Mouse (Mus musculus) heart, embryonic 16.5 days (tissue): ENCODE data around the gene Sptbn4. TPM values are rescaled to one million over a fixed set of nuclear protein-coding genes. Genes with fewer than 3 reads are reported as not detected.

Experiments
- ATAC-seq: fragments of 200-750 bp; cut with Nextera tagmentation; replicated peaks from 2 replicates; pipeline ENCODE4 v1.8.0; 2017; ENCODE audit warnings: moderate number of reproducible peaks; ENCODE audit not compliant: insufficient read depth, low FRiP score; ENCODE audit errors: extremely low read depth
- H3K27ac ChIP-seq: fragments of 300-500 bp; sonication (generic); 2 replicates; pipeline ENCODE4 v1.5.1; 2014; ENCODE audit warnings: mild to moderate bottlenecking, low read length, control low read depth, moderate library complexity
- H3K27me3 ChIP-seq: fragments of 300-500 bp; sonication (generic); 2 replicates; pipeline ENCODE4 v1.6.1; 2014; ENCODE audit warnings: low read length, mixed read lengths; ENCODE audit not compliant: control insufficient read depth, insufficient read depth
- H3K36me3 ChIP-seq: fragments of 300-500 bp; sonication (generic); 2 replicates; pipeline ENCODE4 v1.6.1; 2014; ENCODE audit not compliant: control insufficient read depth, insufficient read depth
- H3K4me1 ChIP-seq: fragments of 300-500 bp; sonication (generic); 2 replicates; pipeline ENCODE4 v1.6.1; 2014; ENCODE audit warnings: low read length, mixed read lengths; ENCODE audit not compliant: control insufficient read depth, insufficient read depth
- H3K4me2 ChIP-seq: fragments of 300-500 bp; sonication (generic); 2 replicates; pipeline ENCODE4 v1.6.1; 2014; ENCODE audit warnings: low read depth, mild to moderate bottlenecking, control low read depth, low read length
- H3K4me3 ChIP-seq: fragments of 300-500 bp; sonication (generic); 2 replicates; pipeline ENCODE4 v1.5.1; 2014; ENCODE audit warnings: mild to moderate bottlenecking, control low read depth, low read length
- H3K9ac ChIP-seq: fragments of 300-500 bp; sonication (generic); 2 replicates; pipeline ENCODE4 v1.6.1; 2014; ENCODE audit warnings: low read length, control low read depth
- H3K9me3 ChIP-seq: fragments of 300-500 bp; sonication (generic); replicated peaks from 2 replicates; pipeline ENCODE4 v1.6.1; 2016; ENCODE audit warnings: low read length; ENCODE audit not compliant: control insufficient read depth
- WGBS: fragments of 180-500 bp; shearing (Covaris S2); extraction: QIAGEN DNeasy Blood & Tissue Kit; methylation state at CpG from one replicate; pipeline ENCODE4 v1.1.7; 2014; 5-methylcytosine and 5-hydroxymethylcytosine counted together
- polyA plus RNA-seq: library from polyadenylated mRNA; unstranded; fragments of >200 nt; fragmentation: Nextera tagmentation; extraction: Ambion mirVana; gene quantifications from 2 replicates; pipeline ENCODE4 v1.2.1, GENCODE M21; 2015

The Sptbn4 gene
- polyA plus RNA-seq, 1 experiment from 2014 or later: 0.43 TPM

DNA sequence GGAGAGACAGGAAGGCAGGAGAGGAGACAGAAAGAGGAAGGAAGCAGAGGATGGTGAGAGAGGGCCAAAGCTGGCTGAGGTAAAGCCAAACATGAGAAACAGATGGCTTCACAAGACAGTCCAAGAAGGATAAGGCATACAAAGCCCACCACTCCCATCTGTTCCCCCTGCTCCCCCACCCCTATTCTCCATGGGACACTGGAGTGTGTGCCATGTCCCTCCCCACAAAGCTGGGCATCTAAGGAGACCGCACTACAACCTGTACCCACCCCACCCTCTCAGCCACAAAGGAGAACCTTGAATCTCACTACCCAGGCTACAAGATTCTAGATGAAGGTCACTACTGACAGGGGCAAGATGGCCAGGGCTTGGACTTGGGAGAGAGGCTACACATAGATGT lies 20.1 kb downstream of the Sptbn4 start:
- Histone ChIP-seq H3K27me3 (no peaks in the 10 kb centered on the region), H3K27ac (no peak overlapping the region), H3K4me1 (no peaks in the 10 kb centered on the region), H3K9me3 (peaks cover 7% of the 10 kb centered on the region), H3K4me3 (no peak overlapping the region), H3K9ac (no peak overlapping the region), H3K36me3 (no peaks in the 10 kb centered on the region), H3K4me2 (no peak overlapping the region)
- ATAC-seq: no peak
- whole genome bisulfite sequencing: 83% methylated on average over 1 of the region's 1 CpGs

DNA sequence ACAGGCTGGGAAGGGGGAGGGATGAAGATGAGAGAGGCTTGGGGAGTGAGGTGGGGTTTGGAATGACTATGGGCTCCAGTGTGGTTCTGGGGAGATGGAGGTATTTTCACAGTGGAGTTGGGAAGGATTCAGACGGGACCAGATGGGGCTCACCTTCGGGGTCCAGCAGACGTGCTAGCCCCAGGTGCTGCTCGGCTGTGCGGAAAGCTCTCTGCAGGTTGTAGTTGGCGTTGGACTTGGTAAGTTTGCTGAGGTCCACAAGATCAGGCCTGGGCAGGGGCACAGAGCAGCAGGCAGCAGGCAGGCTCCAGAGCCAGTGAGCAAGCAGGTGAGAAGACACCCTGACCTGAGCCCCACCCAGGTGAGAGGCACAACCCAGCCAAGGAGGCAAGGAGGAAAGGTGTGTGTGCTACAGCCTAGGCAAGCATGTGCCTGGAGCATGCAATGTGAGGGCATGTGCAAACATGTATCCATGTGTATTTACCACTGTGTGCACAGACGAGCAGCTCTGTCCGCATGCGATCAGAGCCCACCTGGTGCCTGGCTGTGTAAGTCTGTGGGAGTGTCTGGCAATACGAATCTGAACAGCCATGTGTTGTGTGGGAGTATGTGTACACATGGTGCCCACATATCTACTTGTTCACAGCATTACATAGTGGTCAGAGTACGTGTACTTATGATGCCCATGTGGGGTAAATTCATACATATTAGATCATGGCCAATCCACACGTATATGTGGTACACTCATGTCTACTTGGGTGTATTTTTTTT lies 23.7 kb downstream of the Sptbn4 start:
- Histone ChIP-seq H3K9me3 (no peaks in the 10 kb centered on the region; the same call in 1 of the 2 replicates), H3K36me3 (no peaks in the 10 kb centered on the region), H3K27me3 (no peaks in the 10 kb centered on the region), H3K4me2 (no peak overlapping the region), H3K4me1 (no peaks in the 10 kb centered on the region), H3K4me3 (no peak overlapping the region), H3K9ac (no peak overlapping the region), H3K27ac (no peak overlapping the region)
- ATAC-seq: no peak
- WGBS: 79% methylated on average over 12 of the region's 12 CpGs

DNA sequence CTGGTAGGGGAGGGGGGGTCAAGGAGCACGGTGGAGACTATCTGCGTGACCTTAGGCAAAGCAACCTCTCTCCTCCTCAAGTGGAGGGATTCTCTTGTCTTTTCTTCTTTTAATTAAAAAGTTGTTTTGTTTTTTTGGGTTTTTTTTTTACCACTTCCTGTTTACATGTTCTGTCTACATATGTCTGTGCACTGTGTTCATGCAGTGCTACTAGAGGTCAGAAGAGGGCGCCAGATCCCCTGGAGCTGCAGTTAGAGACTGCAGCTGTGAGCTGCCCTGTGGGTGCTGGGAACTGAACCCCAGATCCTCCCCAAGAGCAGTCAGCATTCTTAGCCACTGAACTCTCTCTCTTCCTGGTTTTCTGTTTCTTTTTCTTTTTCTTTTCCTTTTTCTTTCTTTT lies 28.4 kb downstream of the Sptbn4 start:
- H3K9ac ChIP-seq: no peak overlapping the region
- ATAC-seq: no peak
- 71% methylated on average over 3 of the region's 3 CpGs for WGBS
- no peaks in the 10 kb centered on the region for H3K4me1 ChIP-seq
- no peaks in the 10 kb centered on the region for H3K36me3 ChIP-seq
- peaks cover 2% of the 10 kb centered on the region; the same call in 1 of the 2 replicates for H3K27me3 ChIP-seq
- no peak overlapping the region for H3K4me3 ChIP-seq
- no peak overlapping the region for H3K4me2 ChIP-seq
- no peak overlapping the region for H3K27ac ChIP-seq
- H3K9me3 ChIP-seq: no peaks in the 10 kb centered on the region

DNA sequence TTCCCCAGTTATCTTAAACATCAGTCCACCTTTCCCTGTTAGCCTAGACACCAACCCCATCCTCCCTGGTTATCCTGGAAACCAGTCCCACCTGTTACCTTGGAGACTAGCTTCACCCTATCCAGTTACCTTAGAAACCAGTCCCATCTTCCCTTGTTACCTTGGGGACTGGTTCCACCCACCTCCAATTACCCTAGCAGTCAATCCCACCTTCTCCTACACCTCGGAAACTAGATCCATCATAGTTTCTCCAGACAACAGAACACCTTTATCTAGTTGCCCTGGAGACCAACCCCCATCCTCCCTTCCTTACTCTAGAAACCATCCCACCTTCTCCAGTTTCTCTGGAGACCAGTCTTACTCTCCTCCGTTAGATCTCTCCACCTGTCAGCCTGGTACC lies 30.3 kb downstream of the Sptbn4 start:
- no peak for ATAC-seq

DNA sequence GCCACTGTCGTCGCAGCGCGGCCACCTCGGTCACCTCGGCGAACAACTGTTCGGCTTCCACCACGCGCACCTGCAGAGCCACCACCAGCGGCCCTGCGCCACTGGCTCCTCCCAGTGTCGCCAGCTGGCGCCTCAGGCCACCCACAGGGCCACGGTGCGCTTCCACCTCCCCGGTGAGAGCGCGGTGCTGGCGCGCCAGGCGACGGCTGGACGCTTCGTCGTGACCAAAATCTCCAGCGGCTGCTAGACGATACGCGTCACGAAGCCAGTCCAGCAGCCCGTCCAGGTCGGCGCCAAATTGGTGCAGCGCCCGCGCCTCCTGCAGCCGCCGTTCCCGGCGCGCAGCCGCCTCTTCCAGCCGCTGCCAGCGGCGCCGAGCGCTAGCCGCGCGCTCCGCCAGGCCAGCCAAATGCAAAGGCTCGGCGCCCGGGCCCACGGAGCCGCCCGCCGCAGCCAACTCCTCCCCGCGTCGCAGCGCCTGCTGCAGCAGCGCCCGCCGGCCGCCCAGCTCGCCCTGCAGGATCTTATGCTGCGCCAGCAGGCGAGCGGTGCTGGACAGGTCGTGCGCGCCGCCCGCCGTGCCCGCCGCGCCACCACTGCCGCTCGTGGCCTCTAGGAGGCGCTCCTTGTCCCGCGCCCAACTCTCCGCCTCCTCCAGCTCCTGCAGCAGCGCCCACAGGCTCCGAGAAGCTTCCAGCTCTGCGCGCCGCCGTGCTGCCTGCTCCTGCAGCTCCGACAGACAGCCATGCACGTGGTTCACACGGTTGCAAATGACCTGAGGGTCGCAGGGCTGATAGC lies 38.9 kb downstream of the Sptbn4 start:
- Histone ChIP-seq H3K27me3 (peaks cover 60% of the 10 kb centered on the region), H3K27ac (no peak overlapping the region), H3K4me1 (peaks cover 7% of the 10 kb centered on the region; the same call in 1 of the 2 replicates), H3K4me3 (peak overlapping the region; percentile 55), H3K4me2 (peak overlapping the region; percentile 81), H3K9me3 (peaks cover 7% of the 10 kb centered on the region), H3K36me3 (no peaks in the 10 kb centered on the region), H3K9ac (no peak overlapping the region)
- ATAC-seq: peak; percentile 76
- WGBS: under 1% methylated on average over 95 of the region's 96 CpGs

More for the DNA sequence above, 30.3 kb downstream of the Sptbn4 start:
- no peaks in the 10 kb centered on the region for H3K4me1 ChIP-seq
- H3K9ac ChIP-seq: no peak overlapping the region
- H3K4me2 ChIP-seq: no peak overlapping the region
- H3K9me3 ChIP-seq: 0 out of 2 replicates have a peak, but pooled peaks cover 3% of the 10 kb centered on the region
- no peak overlapping the region for H3K4me3 ChIP-seq
- no peaks in the 10 kb centered on the region for H3K36me3 ChIP-seq
- WGBS: 48% methylated on average over 2 of the region's 2 CpGs
- peaks cover 2% of the 10 kb centered on the region; the same call in 1 of the 2 replicates for H3K27me3 ChIP-seq
- H3K27ac ChIP-seq: no peak overlapping the region

DNA sequence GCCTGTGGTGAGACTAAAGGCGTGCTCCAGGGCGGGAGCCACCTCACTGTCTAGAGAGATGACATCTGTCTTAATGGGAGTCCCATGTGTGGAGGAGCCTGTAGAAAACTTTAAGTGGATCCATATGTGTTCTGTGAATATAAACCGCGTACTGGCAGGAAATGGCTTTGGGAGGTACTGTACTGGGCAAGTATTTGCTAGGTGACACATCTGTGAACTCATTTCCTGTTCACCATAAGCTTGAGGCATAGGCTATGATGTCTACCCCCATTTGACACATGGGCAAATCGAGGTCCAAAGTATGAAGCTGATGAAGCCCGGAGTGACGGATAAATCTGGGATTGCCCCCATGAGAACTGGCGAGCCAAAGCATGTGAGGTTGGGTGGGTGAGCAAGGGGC lies 39.7 kb downstream of the Sptbn4 start:
- Histone ChIP-seq H3K4me2 (peak overlapping the region; percentile 81), H3K4me3 (no peak overlapping the region; the same call in 1 of the 2 replicates), H3K27me3 (peaks cover 68% of the 10 kb centered on the region), H3K9me3 (peaks cover 13% of the 10 kb centered on the region), H3K4me1 (peaks cover 7% of the 10 kb centered on the region; the same call in 1 of the 2 replicates), H3K27ac (no peak overlapping the region), H3K36me3 (no peaks in the 10 kb centered on the region), H3K9ac (no peak overlapping the region)
- WGBS: 49% methylated on average over 8 of the region's 8 CpGs
- no peak for ATAC-seq

DNA sequence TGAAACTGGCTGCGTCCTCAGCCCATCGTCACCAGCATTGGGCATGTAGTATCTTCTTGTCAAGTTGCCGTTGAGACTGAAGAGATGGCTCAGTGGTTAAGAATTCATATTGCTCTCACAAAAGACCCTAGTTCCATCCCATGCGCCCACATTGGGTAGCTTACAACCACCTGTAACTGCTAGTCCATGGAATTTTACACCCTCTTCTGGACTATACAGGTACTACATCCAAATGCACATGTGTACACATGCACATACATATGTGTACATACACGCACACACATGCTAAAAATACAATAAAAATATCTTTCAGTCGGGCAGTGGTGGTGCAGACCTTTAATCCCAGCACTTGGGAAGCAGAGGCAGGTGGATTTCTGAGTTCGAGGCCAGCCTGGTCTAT lies 41.0 kb downstream of the Sptbn4 start:
- Histone ChIP-seq H3K4me1 (peaks cover 7% of the 10 kb centered on the region; the same call in 1 of the 2 replicates), H3K36me3 (no peaks in the 10 kb centered on the region), H3K9ac (no peak overlapping the region), H3K27ac (no peak overlapping the region), H3K4me2 (no peak overlapping the region), H3K9me3 (peaks cover 10% of the 10 kb centered on the region), H3K27me3 (peaks cover 81% of the 10 kb centered on the region), H3K4me3 (no peak overlapping the region)
- no peak for ATAC-seq
- WGBS: 83% methylated on average over 7 of the region's 7 CpGs

DNA sequence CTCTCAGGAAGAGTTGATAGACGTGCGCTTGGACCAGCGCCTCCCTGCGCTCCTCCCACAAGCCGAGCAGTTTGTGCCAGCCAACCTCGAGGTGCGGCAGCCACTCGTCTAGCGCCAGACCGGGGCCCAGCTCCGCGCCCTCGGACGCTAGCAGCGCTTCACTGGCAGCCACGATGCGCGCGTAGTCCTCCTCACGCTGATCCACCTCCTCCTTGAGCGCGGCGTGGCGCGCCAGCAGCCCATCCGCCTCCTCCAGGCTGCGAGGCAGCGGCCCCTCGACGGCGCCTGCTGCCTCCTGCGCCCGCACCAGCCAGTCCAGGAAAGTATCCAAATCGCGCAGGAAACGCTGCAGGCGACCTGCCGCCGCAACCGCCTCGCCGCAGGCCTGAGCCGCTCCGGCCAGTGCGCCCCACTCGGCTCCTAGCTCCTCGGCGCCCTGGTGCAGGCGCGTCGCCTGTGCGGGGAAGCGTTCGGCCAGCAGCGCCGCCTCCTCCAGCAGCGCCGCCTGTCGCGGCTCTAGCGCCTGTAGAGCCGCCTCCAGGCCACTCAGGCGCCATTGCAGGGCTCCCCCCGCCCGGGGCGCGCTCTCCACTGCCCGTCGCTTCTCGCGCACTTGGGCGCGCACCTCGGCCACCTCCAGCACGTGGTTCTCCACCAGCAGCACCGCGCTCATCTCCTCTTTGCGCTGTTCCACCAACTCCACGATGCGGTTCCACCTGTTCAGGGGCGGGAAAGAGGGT lies 43.1 kb downstream of the Sptbn4 start:
- H3K9me3 ChIP-seq: peaks cover 10% of the 10 kb centered on the region
- peaks cover 7% of the 10 kb centered on the region; the same call in 1 of the 2 replicates for H3K4me1 ChIP-seq
- H3K4me2 ChIP-seq: peak overlapping the region; percentile 5; the same call in 1 of the 2 replicates
- H3K27ac ChIP-seq: no peak overlapping the region
- ATAC-seq: no peak
- no peaks in the 10 kb centered on the region for H3K36me3 ChIP-seq
- 6% methylated on average over 81 of the region's 81 CpGs for WGBS
- H3K4me3 ChIP-seq: peak overlapping the region; percentile 8; the same call in 1 of the 2 replicates
- no peak overlapping the region for H3K9ac ChIP-seq
- H3K27me3 ChIP-seq: peaks cover 85% of the 10 kb centered on the region
